Mouse (Mus musculus): ENCODE measurements at regions not wholly inside any gene's neighbourhood (a gene's known extent, or its start where the extent isn't known, plus 50 kb on each side); places are given as distances from the start of the nearest gene placed in this dataset.

- H3K4me1 ChIP-seq (ENCODE audit: insufficient read depth), result no peaks in the 10 kb centered on the region
- H3K4me2 ChIP-seq (ENCODE audit: low read depth), result no peak overlapping the region
- 27% methylated on average over 8 of the region's 8 CpGs for WGBS
- no peaks in the 10 kb centered on the region for H3K36me3 ChIP-seq (ENCODE audit: insufficient read depth)
- DNase-seq, result no peak
- H3K4me3 ChIP-seq (ENCODE audit: low read depth, low read length), result no peak overlapping the region
- H3K27me3 ChIP-seq (ENCODE audit: insufficient read depth, low read length), result no peaks in the 10 kb centered on the region
- no peak overlapping the region for H3K27ac ChIP-seq (ENCODE audit: low read depth, low read length)
- no peak overlapping the region for H3K9ac ChIP-seq
- no peak for TF ChIP-seq CTCF (IDR thresholded peaks at IDR 0.05; ENCODE audit: low read depth)
- ATAC-seq, result no peak
- H3K9me3 ChIP-seq (ENCODE audit: low read length), result no peaks in the 10 kb centered on the region
These were observed 127.3 kb downstream of the 1190002N15Rik start for GRCm38 (mm10) chr9:94410546-94410945.

- no peak overlapping the region for H3K27ac ChIP-seq (ENCODE audit: low read depth, low read length)
- no peak for TF ChIP-seq CTCF (IDR thresholded peaks at IDR 0.05; ENCODE audit: low read depth)
- ATAC-seq, result peak; percentile 76
- H3K4me1 ChIP-seq (ENCODE audit: insufficient read depth), result no peaks in the 10 kb centered on the region
- DNase-seq, result peak; percentile 42
- H3K9me3 ChIP-seq (ENCODE audit: low read length), result no peaks in the 10 kb centered on the region
- no peak overlapping the region for H3K9ac ChIP-seq
- H3K27me3 ChIP-seq (ENCODE audit: insufficient read depth, low read length), result no peaks in the 10 kb centered on the region
- no peaks in the 10 kb centered on the region for H3K36me3 ChIP-seq (ENCODE audit: insufficient read depth)
- 10% methylated on average over 3 of the region's 3 CpGs for WGBS
- H3K4me3 ChIP-seq (ENCODE audit: low read depth, low read length), result no peak overlapping the region
- no peak overlapping the region for H3K4me2 ChIP-seq (ENCODE audit: low read depth)
These were observed 127.8 kb downstream of the 1190002N15Rik start for GRCm38 (mm10) chr9:94410042-94410441.

- TF ChIP-seq CTCF (IDR thresholded peaks at IDR 0.05; ENCODE audit: low read depth), result no peak
- H3K9me3 ChIP-seq (ENCODE audit: low read length), result no peaks in the 10 kb centered on the region
- H3K27ac ChIP-seq (ENCODE audit: low read depth, low read length), result no peak overlapping the region
- H3K36me3 ChIP-seq (ENCODE audit: insufficient read depth), result no peaks in the 10 kb centered on the region
- H3K4me2 ChIP-seq (ENCODE audit: low read depth), result no peak overlapping the region
- no peak overlapping the region for H3K4me3 ChIP-seq (ENCODE audit: low read depth, low read length)
- no peak for ATAC-seq
- H3K9ac ChIP-seq, result no peak overlapping the region
- no peak for DNase-seq
- 56% methylated on average over 7 of the region's 7 CpGs for WGBS
- H3K4me1 ChIP-seq (ENCODE audit: insufficient read depth), result no peaks in the 10 kb centered on the region
- no peaks in the 10 kb centered on the region for H3K27me3 ChIP-seq (ENCODE audit: insufficient read depth, low read length)
These were observed 129.1 kb downstream of the 1190002N15Rik start for GRCm38 (mm10) chr9:94408635-94409323.

- ATAC-seq, result no peak
- DNase-seq, result no peak
- H3K27ac ChIP-seq (ENCODE audit: low read depth, low read length), result no peak overlapping the region
- no peaks in the 10 kb centered on the region for H3K4me1 ChIP-seq (ENCODE audit: insufficient read depth)
- no peak overlapping the region for H3K4me2 ChIP-seq (ENCODE audit: low read depth)
- TF ChIP-seq CTCF (IDR thresholded peaks at IDR 0.05; ENCODE audit: low read depth), result no peak
- no peaks in the 10 kb centered on the region for H3K27me3 ChIP-seq (ENCODE audit: insufficient read depth, low read length)
- no peaks in the 10 kb centered on the region for H3K36me3 ChIP-seq (ENCODE audit: insufficient read depth)
- 93% methylated on average over 10 of the region's 10 CpGs for WGBS
- no peaks in the 10 kb centered on the region for H3K9me3 ChIP-seq (ENCODE audit: low read length)
- no peak overlapping the region for H3K4me3 ChIP-seq (ENCODE audit: low read depth, low read length)
- no peak overlapping the region for H3K9ac ChIP-seq
These were observed 130.2 kb downstream of the 1190002N15Rik start for GRCm38 (mm10) chr9:94407671-94408070.

- no peak overlapping the region for H3K4me2 ChIP-seq (ENCODE audit: low read depth)
- no peaks in the 10 kb centered on the region for H3K27me3 ChIP-seq (ENCODE audit: insufficient read depth, low read length)
- H3K27ac ChIP-seq (ENCODE audit: low read depth, low read length), result no peak overlapping the region
- ATAC-seq, result no peak
- H3K36me3 ChIP-seq (ENCODE audit: insufficient read depth), result no peaks in the 10 kb centered on the region
- WGBS, result 57% methylated on average over 6 of the region's 6 CpGs
- no peak for TF ChIP-seq CTCF (IDR thresholded peaks at IDR 0.05; ENCODE audit: low read depth)
- no peaks in the 10 kb centered on the region for H3K9me3 ChIP-seq (ENCODE audit: low read length)
- no peak overlapping the region for H3K4me3 ChIP-seq (ENCODE audit: low read depth, low read length)
- no peak overlapping the region for H3K9ac ChIP-seq
- DNase-seq, result no peak
- H3K4me1 ChIP-seq (ENCODE audit: insufficient read depth), result no peaks in the 10 kb centered on the region
These were observed 133.3 kb downstream of the 1190002N15Rik start for GRCm38 (mm10) chr9:94404551-94404950.

GRCm38 (mm10) chr9:94400596-94400995 lies 137.3 kb downstream of the 1190002N15Rik start:
- Histone ChIP-seq H3K9me3 (ENCODE audit: low read length) (no peaks in the 10 kb centered on the region), H3K27me3 (ENCODE audit: insufficient read depth, low read length) (no peaks in the 10 kb centered on the region), H3K27ac (ENCODE audit: low read depth, low read length) (no peak overlapping the region), H3K36me3 (ENCODE audit: insufficient read depth) (no peaks in the 10 kb centered on the region), H3K4me1 (ENCODE audit: insufficient read depth) (no peaks in the 10 kb centered on the region), H3K4me2 (ENCODE audit: low read depth) (no peak overlapping the region), H3K4me3 (ENCODE audit: low read depth, low read length) (no peak overlapping the region), H3K9ac (no peak overlapping the region)
- DNase-seq, result no peak
- 88% methylated on average over 1 of the region's 1 CpGs for WGBS
- no peak for TF ChIP-seq CTCF (IDR thresholded peaks at IDR 0.05; ENCODE audit: low read depth)
- no peak for ATAC-seq

- Histone ChIP-seq H3K9ac (no peak overlapping the region), H3K36me3 (ENCODE audit: insufficient read depth) (no peaks in the 10 kb centered on the region), H3K4me3 (ENCODE audit: low read depth, low read length) (no peak overlapping the region), H3K27me3 (ENCODE audit: insufficient read depth, low read length) (no peaks in the 10 kb centered on the region), H3K4me2 (ENCODE audit: low read depth) (no peak overlapping the region), H3K9me3 (ENCODE audit: low read length) (no peaks in the 10 kb centered on the region), H3K27ac (ENCODE audit: low read depth, low read length) (no peak overlapping the region), H3K4me1 (ENCODE audit: insufficient read depth) (no peaks in the 10 kb centered on the region)
- DNase-seq, result no peak
- ATAC-seq, result no peak
- WGBS, result 42% methylated on average over 5 of the region's 5 CpGs
- no peak for TF ChIP-seq CTCF (IDR thresholded peaks at IDR 0.05; ENCODE audit: low read depth)
These were observed 142.7 kb downstream of the 1190002N15Rik start for GRCm38 (mm10) chr9:94395215-94395614.

Data from forebrain, postnatal 0 days (tissue).